Mouse (Mus musculus) left cerebral cortex, postnatal 14 days (tissue): ENCODE results near the gene Kcnj14. TPM values are rescaled to one million over a fixed set of nuclear protein-coding genes. Genes with fewer than 3 reads are reported as not detected.

Experiments used
- DNase-seq, 2 experiments: peaks; one replicate each; pipeline ENCODE4 v3.0.0; 2021 to 2022; ENCODE audit warnings: low spot score in 2 of 2, mixed read lengths in 1 of 2
- intact Hi-C: fragments of 180-260 bp; cut with DNase I; formaldehyde crosslinking; loops from one replicate; pipeline ENCODE4 v1.15.1; 2025
- total RNA-seq, 2 experiments: library from RNA; stranded (reverse); gene quantifications; 2 replicates each; pipeline ENCODE4 v1.2.3; 2021

Kcnj14 gene
- total RNA-seq, 2 experiments from 2014 or later: 1.8 to 1.9 TPM

GRCm38 (mm10) chr7:45782271-45782670, 42.3 kb downstream of the Kcnj14 start:
- intact Hi-C loops: no loop called here
- DNase-seq: no peak

GRCm38 (mm10) chr7:45779081-45779641, 45.4 kb downstream of the Kcnj14 start:
- DNase-seq: no peak
- intact Hi-C loops: no loop called here

- intact Hi-C loops: no loop called here
- no peak for DNase-seq
These were observed 49.3 kb downstream of the Kcnj14 start for GRCm38 (mm10) chr7:45775237-45775636.

GRCm38 (mm10) chr7:45771101-45771500, 53.5 kb downstream of the Kcnj14 start:
- no peak for DNase-seq
- intact Hi-C loops: no loop called here

- DNase-seq: no peak
- intact Hi-C loops: no loop called here
These were observed 54.0 kb downstream of the Kcnj14 start for GRCm38 (mm10) chr7:45770427-45771082.

GRCm38 (mm10) chr7:45767500-45767899, 57.1 kb downstream of the Kcnj14 start:
- intact Hi-C loops: loop anchor here (10.0 kb wide), 1 partner anchor 247 kb away; no protein-coding TSS in a partner anchor
- no peak for DNase-seq

GRCm38 (mm10) chr7:45766764-45767163, 57.8 kb downstream of the Kcnj14 start:
- no peak for DNase-seq
- intact Hi-C loops: loop anchor here (10.0 kb wide), 1 partner anchor 248 kb away; no protein-coding TSS in a partner anchor

Other genes with a start within 250 kb of the Kcnj14 start
- not detected for gene Fgf21, start 209.3 kb downstream of the Kcnj14 start, total RNA-seq
- not detected for gene Fut1, start 207.5 kb downstream of the Kcnj14 start, total RNA-seq
- gene Izumo1, start 203.0 kb downstream of the Kcnj14 start, total RNA-seq: under 1 TPM in 1 of 2 experiments, not detected in 1; 0.26 TPM
- 10 to 100 TPM; 11.2 to 11.3 TPM for gene Rasip1, start 197.3 kb downstream of the Kcnj14 start, total RNA-seq
- gene Mamstr, start 184.8 kb downstream of the Kcnj14 start, total RNA-seq: 1 to 10 TPM; 2.2 to 2.6 TPM
- under 1 TPM; 0.19 to 0.46 TPM for gene Fut2, start 158.4 kb downstream of the Kcnj14 start, total RNA-seq
- 1 to 10 TPM in 1 of 2 experiments, under 1 TPM in 1; 0.91 to 1.5 TPM for gene Ntn5, start 140.8 kb downstream of the Kcnj14 start, total RNA-seq
- under 1 TPM; 0.20 to 0.30 TPM for gene Sec1, start 130.4 kb downstream of the Kcnj14 start, total RNA-seq
- 100 to 1,000 TPM; 168 to 172 TPM for gene Car11, start 124.9 kb downstream of the Kcnj14 start, total RNA-seq
- gene Dbp, start 119.7 kb downstream of the Kcnj14 start, total RNA-seq: 10 to 100 TPM; 68.7 to 83.5 TPM
- gene Rpl18, start 109.3 kb downstream of the Kcnj14 start, total RNA-seq: 100 to 1,000 TPM; 369 to 389 TPM
- 10 to 100 TPM; 28.8 to 32.7 TPM for gene Sphk2, start 106.8 kb downstream of the Kcnj14 start, total RNA-seq
- gene Fam83e, start 103.6 kb downstream of the Kcnj14 start, total RNA-seq: under 1 TPM; 0.24 to 0.34 TPM
- gene Spaca4, start 99.0 kb downstream of the Kcnj14 start, total RNA-seq: not detected
- gene Lmtk3, start 41.0 kb downstream of the Kcnj14 start, total RNA-seq: 100 to 1,000 TPM; 261 to 275 TPM
- 10 to 100 TPM in 1 of 2 experiments, 1 to 10 TPM in 1; 10.0 to 13.0 TPM for gene Sult2b1, start 40.1 kb downstream of the Kcnj14 start, total RNA-seq
- gene Cyth2, start 10.2 kb downstream of the Kcnj14 start, total RNA-seq: 100 to 1,000 TPM; 227 to 229 TPM
- gene Grwd1, start 6.2 kb upstream of the Kcnj14 start, total RNA-seq: 10 to 100 TPM; 21.0 to 22.2 TPM
- gene Kdelr1, start 48.0 kb upstream of the Kcnj14 start, total RNA-seq: 10 to 100 TPM; 87.1 to 98.6 TPM
- gene Grin2d, start 53.6 kb upstream of the Kcnj14 start, total RNA-seq: 10 to 100 TPM; 21.2 to 22.3 TPM
- under 1 TPM; 0.36 to 0.53 TPM for gene Syngr4, start 71.9 kb upstream of the Kcnj14 start, total RNA-seq
- gene Tmem143, start 72.2 kb upstream of the Kcnj14 start, total RNA-seq: 10 to 100 TPM; 22.1 to 25.7 TPM
- 1 to 10 TPM; 5.3 to 5.6 TPM for gene Emp3, start 96.6 kb upstream of the Kcnj14 start, total RNA-seq
- gene Ccdc114, start 99.3 kb upstream of the Kcnj14 start, total RNA-seq: 1 to 10 TPM; 1.4 to 2.1 TPM
- 1 to 10 TPM; 5.2 to 5.9 TPM for gene Abcc6, start 205.5 kb upstream of the Kcnj14 start, total RNA-seq
- gene Nomo1, start 208.9 kb upstream of the Kcnj14 start, total RNA-seq: 100 to 1,000 TPM; 120 TPM